Mouse (Mus musculus) megakaryocyte, embryonic 14.5 days (primary cell): ENCODE data around the gene Csnk1e.

Experiments used
- FLI1 ChIP-seq: IDR thresholded peaks from 2 replicates; pipeline ENCODE4 v1.6.1; 2012; ENCODE audit warnings: low read length, inconsistent platforms, mixed read lengths
- GATA1 ChIP-seq: IDR thresholded peaks from 3 replicates; pipeline ENCODE4 v1.6.1; 2012; ENCODE audit warnings: mixed read lengths, low read length, inconsistent platforms, borderline replicate concordance

- TF ChIP-seq GATA1 (no peak), FLI1 (no peak)
Measured at GRCm38 (mm10) chr15:79425516-79425915, 29.9 kb downstream of the Csnk1e start.
